Mouse (Mus musculus) testis, adult 2 months (tissue): ENCODE measurements around the gene Gm37240.

Experiments used
- CTCF ChIP-seq: fragments of 200-500 bp; IDR thresholded peaks from 2 replicates; pipeline ENCODE4 v1.5.1; 2012; ENCODE audit warnings: low read depth, mild to moderate bottlenecking, inconsistent platforms, low read length, moderate library complexity; ENCODE audit not compliant: control insufficient read depth, insufficient read depth, insufficient replicate concordance
- POLR2A ChIP-seq: fragments of 200-500 bp; IDR thresholded peaks from 2 replicates; pipeline ENCODE4 v1.6.1; 2012; ENCODE audit warnings: low read depth, mild to moderate bottlenecking, inconsistent platforms, low read length, moderate library complexity; ENCODE audit not compliant: control insufficient read depth

- TF ChIP-seq CTCF (no peak), POLR2A (no peak)
Measured at GRCm38 (mm10) chr3:85814241-85814640, 73.1 kb downstream of the Gm37240 start.
